Mouse (Mus musculus): Measurements from ENCODE around the gene Aadacl3.

Gene Aadacl3

GRCm38 (mm10) chr4:144463656-144464055 lies at the start of gene Aadacl3:
Gene Aadacl3 (minus strand): TSS chr4:144463756.
- no peak for DNase-seq (ENCODE audit: low read depth)

GRCm38 (mm10) chr4:144506518-144506917 lies 43.0 kb upstream of the Aadacl3 start:
- DNase-seq (ENCODE audit: low read depth) = no peak

- no peak for DNase-seq (ENCODE audit: low read depth)
Measured at GRCm38 (mm10) chr4:144493331-144493730, 29.8 kb upstream of the Aadacl3 start.

DNA sequence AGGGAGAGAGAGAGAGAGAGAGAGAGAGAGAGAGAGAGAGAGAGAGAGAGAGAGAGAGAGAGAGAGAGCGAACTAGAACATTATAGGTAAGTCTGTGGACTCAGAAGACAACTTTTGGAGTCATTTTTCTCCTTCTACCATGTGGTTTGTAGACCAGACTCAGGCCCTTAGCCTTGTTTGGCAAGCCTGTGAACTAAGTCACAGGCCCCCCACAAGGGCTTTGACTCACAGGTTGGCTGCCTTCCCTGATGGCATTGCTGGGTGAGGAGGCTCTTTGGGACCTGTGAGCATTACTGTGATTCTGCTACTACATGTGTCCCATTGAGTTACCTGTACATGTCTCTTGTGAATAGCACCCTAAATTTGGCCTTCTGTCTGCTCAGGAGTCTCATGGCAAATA lies 4.5 kb upstream of the Aadacl3 start:
- no peak for DNase-seq (ENCODE audit: low read depth)

DNA sequence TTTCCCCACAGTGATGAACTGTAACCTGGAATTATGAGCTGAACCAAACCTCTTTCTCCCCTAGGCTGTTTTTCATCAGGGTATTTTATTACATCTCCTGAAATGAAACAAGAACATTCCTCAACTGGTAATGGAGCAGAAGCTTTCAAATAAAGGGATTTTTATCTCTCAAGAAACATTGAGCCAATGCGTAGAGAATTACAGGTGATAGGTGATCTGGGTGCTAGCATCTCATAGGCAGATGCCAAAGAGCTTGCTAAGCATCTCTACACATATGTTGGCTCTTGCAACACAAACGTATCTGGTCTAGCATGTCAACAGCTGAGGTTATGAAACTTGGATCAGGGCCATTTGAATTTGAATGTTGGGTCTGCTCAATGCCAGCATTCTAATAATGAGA lies 1.6 kb upstream of the Aadacl3 start:
- no peak for DNase-seq (ENCODE audit: low read depth)

DNA sequence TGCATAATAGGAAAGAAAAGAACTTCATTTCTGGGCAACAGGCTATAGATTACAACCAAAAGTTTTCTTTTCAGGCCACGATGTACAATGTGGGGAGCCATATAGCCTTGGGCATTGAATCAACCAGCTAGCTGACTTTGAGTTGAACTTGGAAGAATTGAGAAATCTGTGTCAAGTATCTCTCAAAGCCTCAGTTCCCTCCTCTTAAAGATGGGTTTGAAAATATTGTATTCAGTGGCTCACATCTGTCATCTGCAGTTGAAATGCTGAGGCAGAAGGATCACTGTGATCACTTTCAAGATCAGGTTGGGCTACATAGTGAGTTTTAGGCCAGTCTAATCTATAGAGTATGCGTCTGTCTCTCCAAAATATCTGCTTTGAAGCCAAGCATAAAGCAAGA lies 10.3 kb downstream of the Aadacl3 start, which contains the start of gene Gm9944:
Gene Gm9944 (minus strand): TSS at position 101 of the 400 bp plus-strand sequence.
- no peak for DNase-seq (ENCODE audit: low read depth)

GRCm38 (mm10) chr4:144448546-144448945 lies 15.0 kb downstream of the Aadacl3 start:
- no peak for DNase-seq (ENCODE audit: low read depth)

- no peak for DNase-seq (ENCODE audit: low read depth)
Measured at GRCm38 (mm10) chr4:144441582-144441981, 22.0 kb downstream of the Aadacl3 start.

GRCm38 (mm10) chr4:144441095-144441494 lies 22.5 kb downstream of the Aadacl3 start:
- DNase-seq (ENCODE audit: low read depth) = no peak

DNA sequence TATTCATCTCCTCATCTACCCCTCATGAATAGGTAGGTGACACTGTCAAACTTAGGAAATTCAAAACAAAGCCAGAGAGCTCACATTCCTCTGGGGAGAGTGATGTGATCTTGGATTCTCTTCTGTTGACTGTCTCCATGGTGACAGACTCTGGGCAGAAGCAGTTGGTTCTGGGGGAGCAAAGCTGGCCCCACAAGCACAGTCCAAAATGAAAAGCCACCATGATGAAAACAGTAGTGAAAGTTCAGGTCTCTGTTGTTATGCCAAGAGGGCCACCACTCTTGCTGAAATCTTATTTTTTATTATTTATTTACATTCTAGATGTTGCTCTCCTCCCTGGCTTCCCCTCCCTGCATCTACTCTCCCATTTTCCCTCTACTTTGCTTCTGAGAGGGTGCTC lies 24.9 kb downstream of the Aadacl3 start, which contains the start of gene 1700012P22Rik:
Gene 1700012P22Rik (minus strand): TSS at position 101 of the 400 bp plus-strand sequence.
- no peak for DNase-seq (ENCODE audit: low read depth)

DNA sequence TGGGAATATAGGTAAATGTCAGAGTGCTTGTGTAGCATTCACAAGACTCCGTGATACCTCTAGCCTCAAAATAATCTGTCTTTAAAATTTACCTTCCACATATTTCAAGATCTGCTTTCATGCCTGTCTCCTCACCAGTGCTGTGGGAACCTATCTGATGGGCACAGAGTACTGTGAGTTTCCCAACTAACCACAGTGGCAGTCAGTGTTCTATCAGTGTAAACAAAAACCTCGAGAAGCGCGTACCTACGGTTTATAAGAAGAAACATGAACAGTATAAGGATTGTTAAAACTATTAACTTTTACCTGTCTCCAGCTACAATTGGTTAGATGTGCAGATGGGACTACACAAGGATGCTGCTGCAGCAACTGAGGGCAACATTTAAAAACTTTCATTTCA lies 30.3 kb downstream of the Aadacl3 start:
- DNase-seq (ENCODE audit: low read depth) = no peak

DNA sequence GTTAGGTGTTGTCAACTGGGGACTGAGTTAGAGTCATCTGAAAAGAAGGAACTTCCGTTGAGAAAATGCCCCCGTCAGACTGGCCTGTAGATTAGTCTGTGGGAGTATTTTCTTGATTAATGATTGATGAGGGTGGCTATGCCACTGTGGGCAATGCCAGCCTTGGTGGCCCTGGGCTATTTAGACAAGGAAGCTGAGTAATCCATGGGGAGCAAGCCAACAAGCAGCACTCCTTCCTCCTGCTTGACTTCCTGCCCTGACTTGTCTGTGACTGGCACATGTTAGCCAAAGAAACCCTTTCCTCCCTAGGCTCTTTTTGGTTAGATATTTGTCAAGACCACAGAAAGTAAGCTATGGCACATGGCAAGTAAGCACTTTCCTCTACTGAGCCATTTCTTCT lies 32.8 kb downstream of the Aadacl3 start:
- no peak for DNase-seq (ENCODE audit: low read depth)

- DNase-seq (ENCODE audit: low read depth) = no peak
Measured at GRCm38 (mm10) chr4:144428868-144429267, 34.7 kb downstream of the Aadacl3 start.

DNA sequence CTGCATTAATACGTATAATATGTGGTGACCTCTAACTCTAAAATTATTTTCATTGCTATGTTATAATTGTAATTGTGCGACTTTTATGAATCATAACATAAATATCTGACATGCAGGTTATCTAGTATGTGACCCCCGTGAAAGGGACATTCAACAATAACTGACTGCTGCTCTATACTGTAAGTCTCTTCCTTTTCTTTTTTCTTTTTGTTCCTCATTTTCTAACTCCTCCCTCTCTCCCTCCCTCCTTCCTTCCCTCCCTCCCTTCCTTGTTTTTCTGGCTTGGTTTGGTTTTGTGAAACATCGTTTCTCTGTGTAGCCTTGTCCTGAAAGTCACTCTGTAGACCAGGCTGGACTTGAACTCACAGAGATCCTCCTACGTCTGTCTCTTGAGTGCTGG lies 39.0 kb downstream of the Aadacl3 start:
- no peak for DNase-seq (ENCODE audit: low read depth)

- no peak for DNase-seq (ENCODE audit: low read depth)
Measured at GRCm38 (mm10) chr4:144420644-144421043, 42.9 kb downstream of the Aadacl3 start.

DNA sequence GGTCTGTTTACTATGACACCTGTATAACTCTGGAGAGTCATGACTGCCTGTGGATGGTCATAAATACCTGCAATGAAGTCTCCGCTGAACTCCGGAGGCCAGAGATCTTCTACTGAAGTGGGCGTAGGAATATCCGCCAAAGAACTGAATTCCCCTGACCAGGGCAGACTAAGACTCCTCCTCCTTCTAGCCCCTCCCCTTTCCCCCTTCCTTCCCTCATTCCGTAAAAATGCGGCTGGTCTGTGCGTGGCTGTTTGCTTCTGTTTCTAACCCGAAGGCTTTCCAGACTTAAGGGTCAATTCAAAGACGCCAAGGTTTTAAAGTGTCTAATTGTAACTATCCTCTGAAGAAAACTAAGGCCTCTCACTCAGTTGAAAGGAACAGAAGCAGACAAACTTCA lies 55.3 kb downstream of the Aadacl3 start, which contains the start of gene Pramef12:
Gene Pramef12 (minus strand): TSS at position 175 of the 400 bp plus-strand sequence.
- no peak for DNase-seq (ENCODE audit: low read depth)

DNA sequence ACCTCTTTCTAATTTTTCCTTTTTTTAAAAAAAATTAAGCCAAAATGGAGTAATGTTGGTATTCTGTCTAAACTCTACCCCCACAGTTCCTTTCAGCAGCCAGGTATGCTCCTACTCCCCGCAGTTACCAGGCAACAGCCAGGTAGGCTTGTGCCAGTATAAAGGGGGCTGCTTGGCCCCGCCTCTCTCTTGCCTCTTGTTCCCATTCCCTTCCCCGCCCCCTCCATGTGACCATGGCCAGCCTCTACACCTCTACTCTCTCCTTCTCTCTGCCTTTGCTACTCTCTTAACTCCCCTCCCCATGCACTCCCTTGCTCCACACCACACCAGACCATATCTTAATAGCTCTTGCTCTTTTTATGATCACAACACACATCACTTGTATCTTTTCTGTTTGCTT lies 57.3 kb downstream of the Aadacl3 start:
- no peak for DNase-seq (ENCODE audit: low read depth)

DNA sequence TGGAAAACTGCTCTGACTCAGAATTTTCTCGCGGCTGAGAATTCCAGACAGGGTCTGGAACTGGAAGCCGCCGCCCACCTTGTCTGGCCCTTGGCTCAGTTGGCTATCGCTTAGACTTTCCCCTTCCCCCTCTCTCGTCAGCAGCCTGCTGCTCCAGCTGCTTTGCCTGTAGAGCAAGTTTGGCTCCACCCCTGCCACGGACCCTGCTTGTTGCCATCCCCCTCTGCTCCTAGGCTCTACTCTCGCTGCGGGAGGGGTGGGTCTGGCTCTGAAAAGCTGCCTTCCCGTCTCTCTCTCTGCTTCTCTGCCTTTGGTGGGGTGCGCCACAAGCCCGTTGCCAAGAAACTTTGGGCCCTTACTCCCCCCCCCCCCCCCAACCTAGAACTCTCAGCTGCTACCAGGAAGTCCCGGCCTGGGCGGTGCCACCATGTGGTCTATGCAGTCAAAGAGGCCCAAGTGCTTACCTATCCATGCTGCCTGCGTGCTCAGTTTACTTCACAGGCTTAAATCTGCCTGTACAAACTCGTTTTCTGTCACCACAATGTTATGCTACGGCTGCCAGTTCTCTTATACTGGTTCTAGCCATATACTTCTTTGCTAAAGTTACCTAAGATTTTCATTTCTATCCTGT lies 59.0 kb downstream of the Aadacl3 start:
- DNase-seq (ENCODE audit: low read depth) = no peak
